Mouse (Mus musculus) megakaryocyte, embryonic 14.5 days (primary cell): ENCODE measurements around the gene Cdk14. TPM values are rescaled to one million over a fixed set of nuclear protein-coding genes. Genes with fewer than 3 reads are reported as not detected.
"Not testable (repeated sequence)": the region's sequence is repeated elsewhere in the genome, so short reads cannot be mapped to it uniquely, and the experiment has no call there.

Experiments used
- H3K27me3 ChIP-seq: replicated peaks from 2 replicates; pipeline ENCODE3; 2012; ENCODE audit warnings: inconsistent platforms
- H3K36me3 ChIP-seq: replicated peaks from 2 replicates; pipeline ENCODE3; 2012; ENCODE audit warnings: low read length, inconsistent platforms, mixed read lengths
- H3K4me1 ChIP-seq: 2 replicates; pipeline ENCODE4 v1.6.1; 2012; ENCODE audit warnings: inconsistent platforms
- H3K4me3 ChIP-seq: replicated peaks from 2 replicates; pipeline ENCODE3; 2012; ENCODE audit warnings: moderate library complexity, mild to moderate bottlenecking, inconsistent platforms
- H3K9me3 ChIP-seq: 2 replicates; pipeline ENCODE4 v1.6.1; 2012; ENCODE audit warnings: inconsistent platforms
- FLI1 ChIP-seq: IDR thresholded peaks from 2 replicates; pipeline ENCODE4 v1.6.1; 2012; ENCODE audit warnings: low read length, inconsistent platforms, mixed read lengths
- GATA1 ChIP-seq: IDR thresholded peaks from 3 replicates; pipeline ENCODE4 v1.6.1; 2012; ENCODE audit warnings: mixed read lengths, low read length, inconsistent platforms, borderline replicate concordance
- polyA plus RNA-seq: library from polyadenylated mRNA; stranded (reverse); fragments of >175 nt; gene quantifications from 2 replicates; pipeline ENCODE4 v1.2.3, GENCODE M21; 2012; ENCODE audit warnings: low replicate concordance; ENCODE audit not compliant: insufficient read depth

Cdk14 gene
- polyA plus RNA-seq, 1 experiment = 0.21 TPM

DNA sequence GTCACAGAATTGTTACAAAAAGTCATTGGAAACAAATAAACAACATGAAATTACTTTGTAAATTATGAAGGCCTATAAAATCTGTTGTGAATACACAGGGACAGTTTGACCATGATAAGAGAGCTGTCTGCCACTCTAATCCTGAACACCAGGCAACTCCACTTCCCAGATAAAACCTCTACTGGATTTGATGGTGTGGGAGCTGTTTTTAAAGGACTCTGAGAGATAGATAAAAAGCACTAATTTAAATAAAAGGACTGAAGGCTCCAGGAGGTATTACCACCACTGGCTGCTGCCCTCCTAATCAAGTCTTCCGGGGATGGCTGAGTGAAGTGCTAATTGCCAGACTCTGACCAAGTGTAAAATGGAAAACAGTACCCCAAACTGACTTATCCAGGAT, 66.2 kb downstream of the Cdk14 start:
- no peaks in the 10 kb centered on the region for H3K9me3 ChIP-seq
- H3K27me3 ChIP-seq = no peaks in the 10 kb centered on the region
- peaks cover 9% of the 10 kb centered on the region; the same call in 1 of the 2 replicates for H3K4me1 ChIP-seq
- TF ChIP-seq GATA1 (no peak), FLI1 (no peak)
- no peaks in the 10 kb centered on the region for H3K36me3 ChIP-seq
- no peak overlapping the region for H3K4me3 ChIP-seq

DNA sequence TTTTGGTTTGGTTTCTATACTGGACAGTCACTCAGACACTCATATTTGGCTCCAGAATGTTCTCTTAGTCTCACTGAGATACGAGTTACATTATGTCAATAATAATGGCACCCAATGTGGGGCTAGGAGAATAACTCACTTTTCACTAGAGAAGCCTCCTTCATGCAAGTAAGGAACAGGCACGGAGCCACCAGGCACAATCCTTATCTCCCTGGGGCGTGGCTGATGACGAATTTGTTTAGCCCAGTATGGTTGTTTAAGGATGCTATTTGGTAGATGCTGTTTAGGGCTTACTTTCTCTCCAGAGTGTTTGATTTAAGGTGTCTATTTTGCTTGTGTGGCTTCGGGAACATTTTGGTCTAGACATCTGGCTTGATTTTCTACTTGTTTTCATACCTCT, 75.5 kb downstream of the Cdk14 start:
- no peaks in the 10 kb centered on the region for H3K9me3 ChIP-seq
- TF ChIP-seq GATA1 = no peak
- no peak for TF ChIP-seq FLI1
- H3K27me3 ChIP-seq = no peaks in the 10 kb centered on the region
- peaks cover 7% of the 10 kb centered on the region; the same call in 1 of the 2 replicates for H3K4me1 ChIP-seq
- H3K36me3 ChIP-seq = no peaks in the 10 kb centered on the region
- no peak overlapping the region for H3K4me3 ChIP-seq

DNA sequence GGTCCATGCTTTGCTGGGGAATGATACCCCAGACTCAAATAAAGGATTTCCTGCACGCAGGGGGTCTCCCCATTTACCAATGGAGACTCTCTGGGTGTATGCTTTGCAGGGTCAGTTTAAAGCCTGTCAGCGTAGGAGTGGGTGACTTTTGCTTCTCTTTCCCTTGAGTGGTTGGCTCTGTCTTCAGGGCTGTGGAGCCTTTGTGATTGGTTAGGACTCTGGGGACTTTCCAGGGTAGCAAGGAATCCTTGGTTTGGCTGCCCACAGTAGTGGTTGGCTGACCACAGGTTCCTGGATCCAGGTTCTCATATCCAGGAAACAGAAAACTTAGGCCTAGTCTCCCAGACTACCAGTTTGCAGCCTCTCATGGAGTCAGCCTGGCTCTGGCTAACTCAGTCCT, 76.4 kb downstream of the Cdk14 start:
- Histone ChIP-seq H3K9me3 (no peaks in the 10 kb centered on the region), H3K36me3 (no peaks in the 10 kb centered on the region)

DNA sequence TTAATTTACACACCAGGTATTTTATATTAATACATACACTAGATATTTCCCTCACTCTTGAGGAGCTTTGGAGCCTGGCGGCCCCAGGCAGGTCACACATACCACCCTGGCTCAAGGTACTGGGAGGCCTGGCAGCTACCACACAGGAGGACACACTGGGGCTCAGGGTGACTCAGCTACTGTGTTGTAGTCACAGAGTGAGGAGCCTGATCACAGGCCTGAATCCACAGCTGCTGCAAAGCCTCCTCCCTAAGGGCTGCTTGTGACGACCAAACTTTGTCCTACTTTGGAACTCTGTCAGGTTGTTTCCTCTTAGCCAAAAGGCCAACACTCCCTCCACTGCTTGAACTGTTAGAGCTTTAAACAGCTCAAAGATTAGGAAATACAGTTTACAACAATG, 76.8 kb downstream of the Cdk14 start:
- Histone ChIP-seq H3K36me3 (no peaks in the 10 kb centered on the region), H3K4me1 (peaks cover 7% of the 10 kb centered on the region; the same call in 1 of the 2 replicates), H3K4me3 (no peak overlapping the region), H3K27me3 (no peaks in the 10 kb centered on the region), H3K9me3 (no peaks in the 10 kb centered on the region)
- TF ChIP-seq GATA1 = no peak
- TF ChIP-seq FLI1 = no peak

More for the DNA sequence above, 76.4 kb downstream of the Cdk14 start:
- Histone ChIP-seq H3K4me3 (no peak overlapping the region), H3K27me3 (no peaks in the 10 kb centered on the region), H3K4me1 (peaks cover 7% of the 10 kb centered on the region; the same call in 1 of the 2 replicates)
- TF ChIP-seq GATA1 (no peak), FLI1 (no peak)

DNA sequence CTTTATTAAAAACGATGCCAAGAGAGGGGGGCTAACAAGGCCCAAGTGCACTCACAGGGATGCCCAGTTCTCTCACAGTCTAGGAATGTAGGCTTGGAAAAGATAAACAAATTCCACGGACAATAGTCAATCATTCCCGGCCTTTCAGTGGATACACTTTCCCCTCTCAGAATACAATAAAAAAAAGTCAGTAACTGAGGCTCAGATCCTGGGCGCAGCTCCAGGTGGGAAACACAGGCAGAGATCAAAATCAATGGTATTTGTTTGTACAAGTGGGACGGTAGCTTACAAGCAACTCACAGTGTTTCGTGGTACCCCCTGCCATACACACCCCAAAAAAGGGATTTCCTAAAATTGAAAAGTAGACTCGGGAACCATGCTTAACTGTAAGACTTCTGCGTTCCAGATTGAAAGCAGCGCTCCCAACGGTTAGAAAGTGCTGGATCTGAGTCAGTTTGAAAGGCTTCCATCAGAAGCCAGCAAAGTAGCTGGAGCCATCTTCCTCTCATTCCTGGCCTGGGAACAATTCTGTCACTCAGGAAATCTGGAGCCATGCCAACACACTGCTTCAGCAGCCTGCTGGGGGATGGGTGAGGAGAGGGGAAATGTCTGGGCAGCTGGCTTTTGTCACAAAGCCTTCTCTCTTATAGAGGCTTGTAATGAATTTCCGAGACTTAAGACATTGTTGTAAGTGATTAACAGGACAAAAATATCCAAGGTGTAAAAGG, 77.5 kb downstream of the Cdk14 start:
- Histone ChIP-seq H3K9me3 (no peaks in the 10 kb centered on the region), H3K27me3 (no peaks in the 10 kb centered on the region), H3K4me1 (peaks cover 7% of the 10 kb centered on the region; the same call in 1 of the 2 replicates), H3K4me3 (no peak overlapping the region), H3K36me3 (no peaks in the 10 kb centered on the region)
- TF ChIP-seq FLI1 (no peak), GATA1 (no peak)

DNA sequence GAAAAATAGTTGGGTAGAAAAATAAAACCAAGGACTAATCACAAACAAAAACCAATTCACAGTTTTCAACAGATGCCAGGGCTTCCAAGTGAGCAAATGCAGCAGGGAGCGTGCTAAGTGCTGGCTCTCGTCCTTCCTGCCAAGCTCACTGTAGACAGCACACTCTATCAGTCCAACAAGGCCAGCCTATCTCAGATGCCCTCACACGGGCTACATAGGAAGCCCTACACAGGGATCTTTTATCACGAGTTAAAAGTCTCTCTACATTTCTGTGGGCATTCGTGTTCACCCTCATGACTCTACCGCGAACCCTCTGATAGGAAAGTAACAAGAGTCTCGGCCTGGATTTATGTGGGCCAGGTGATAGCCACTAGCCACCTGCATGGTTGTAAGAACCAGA, 78.5 kb downstream of the Cdk14 start:
- Histone ChIP-seq H3K4me3 (no peak overlapping the region), H3K27me3 (no peaks in the 10 kb centered on the region), H3K36me3 (no peaks in the 10 kb centered on the region), H3K9me3 (no peaks in the 10 kb centered on the region), H3K4me1 (peaks cover 7% of the 10 kb centered on the region; the same call in 1 of the 2 replicates)
- TF ChIP-seq GATA1 = no peak
- TF ChIP-seq FLI1 = no peak

DNA sequence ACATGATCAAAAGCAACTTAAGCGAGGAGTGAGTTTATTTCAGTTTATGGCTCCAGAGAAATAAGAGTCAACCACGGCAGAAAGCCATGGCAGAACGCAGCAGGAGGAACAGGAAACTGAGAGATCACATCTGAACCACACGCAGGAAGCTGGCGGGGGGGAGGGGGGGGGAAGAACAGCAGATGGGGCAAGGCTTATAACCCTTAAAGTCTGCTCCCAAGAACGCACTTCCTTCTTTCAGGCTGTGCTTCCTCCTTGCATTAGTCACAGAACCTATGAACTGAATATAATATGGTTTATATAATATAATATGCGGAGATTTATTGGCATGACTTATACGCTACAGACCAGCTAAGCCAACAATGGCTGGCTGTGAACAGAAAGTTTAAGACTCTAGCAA, 86.2 kb downstream of the Cdk14 start:
- Histone ChIP-seq H3K9me3 (no peaks in the 10 kb centered on the region; the same call in 1 of the 2 replicates), H3K4me3 (no peak overlapping the region), H3K27me3 (no peaks in the 10 kb centered on the region), H3K36me3 (peaks cover 3% of the 10 kb centered on the region), H3K4me1 (peaks cover 9% of the 10 kb centered on the region; the same call in 1 of the 2 replicates)
- TF ChIP-seq FLI1 = no peak
- no peak for TF ChIP-seq GATA1

DNA sequence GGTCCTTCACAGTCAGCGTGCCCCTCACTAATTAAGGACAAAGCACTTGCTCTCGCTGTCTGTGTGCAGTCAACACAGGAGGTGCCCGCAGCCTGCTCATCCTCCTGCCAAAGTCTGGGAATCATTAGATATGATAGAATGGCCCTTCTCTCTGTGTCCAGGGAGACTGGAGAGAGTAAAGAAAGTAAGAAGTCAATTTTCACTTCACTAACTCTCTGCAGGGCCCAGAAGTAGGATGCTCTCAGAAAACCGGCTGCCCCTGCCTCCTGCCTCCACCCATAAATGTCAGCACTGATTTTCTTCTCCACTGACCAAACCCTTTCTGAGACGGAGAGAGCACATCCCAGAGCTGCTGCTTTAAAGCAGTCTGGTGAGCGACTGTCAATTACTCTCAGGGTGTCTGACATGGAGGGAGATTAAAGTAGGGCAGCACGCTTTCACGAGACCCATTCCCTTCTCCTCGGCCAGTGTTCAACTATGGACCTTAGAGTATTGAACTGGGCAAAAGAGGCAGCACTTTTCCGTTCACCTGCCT, 89.1 kb downstream of the Cdk14 start:
- Histone ChIP-seq H3K36me3 (peaks cover 3% of the 10 kb centered on the region), H3K27me3 (no peaks in the 10 kb centered on the region), H3K4me1 (peaks cover 17% of the 10 kb centered on the region; the same call in 1 of the 2 replicates), H3K9me3 (no peaks in the 10 kb centered on the region; the same call in 1 of the 2 replicates), H3K4me3 (no peak overlapping the region)
- TF ChIP-seq GATA1 = no peak
- no peak for TF ChIP-seq FLI1

DNA sequence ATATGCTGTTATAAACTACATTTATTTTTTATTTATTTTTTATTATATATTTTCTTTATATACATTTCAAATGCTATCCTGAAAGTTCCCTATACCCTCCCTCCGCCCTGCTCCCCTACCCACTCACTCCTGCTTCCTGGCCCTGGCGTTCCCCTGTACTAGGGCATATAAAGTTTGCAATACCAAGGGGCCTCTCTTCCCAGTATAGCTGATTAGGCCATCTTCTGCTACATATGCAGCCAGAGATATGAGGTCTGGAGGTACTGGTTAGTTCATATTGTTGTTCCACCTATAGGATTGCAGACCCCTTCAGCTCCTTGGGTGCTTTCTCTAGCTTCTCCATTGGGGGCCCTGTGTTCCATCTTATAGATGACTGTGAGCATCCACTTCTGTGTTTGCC, 91.1 kb downstream of the Cdk14 start:
- not testable (repeated sequence) for H3K4me3 ChIP-seq, H3K27me3 ChIP-seq
- peaks cover 17% of the 10 kb centered on the region; the same call in 1 of the 2 replicates for H3K4me1 ChIP-seq

DNA sequence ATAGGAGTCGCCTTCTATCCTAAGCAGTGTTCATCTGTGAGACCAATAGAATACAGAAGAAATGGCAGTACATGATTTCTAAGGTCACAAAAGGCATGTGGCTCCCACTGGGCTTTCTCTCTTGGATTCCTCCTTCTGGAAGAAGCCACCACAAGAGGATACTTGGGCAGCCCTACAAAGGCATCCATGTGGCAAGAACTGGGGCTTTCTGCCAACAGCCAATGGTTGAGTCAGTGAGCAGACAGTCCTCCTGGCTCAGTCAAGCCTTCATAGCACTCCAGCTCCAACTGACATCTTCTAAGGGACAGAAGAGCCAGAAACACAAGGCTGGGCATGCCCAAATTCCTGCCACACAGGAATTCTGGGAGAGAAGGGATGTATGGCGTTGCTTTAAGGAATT, 93.4 kb downstream of the Cdk14 start:
- TF ChIP-seq GATA1 = no peak
- TF ChIP-seq FLI1 = no peak

More for the DNA sequence above, 91.1 kb downstream of the Cdk14 start:
- not testable (repeated sequence) for H3K9me3 ChIP-seq, H3K36me3 ChIP-seq

More for the DNA sequence above, 93.4 kb downstream of the Cdk14 start:
- Histone ChIP-seq H3K36me3 (no peaks in the 10 kb centered on the region), H3K27me3 (no peaks in the 10 kb centered on the region), H3K4me3 (no peak overlapping the region), H3K4me1 (peaks cover 8% of the 10 kb centered on the region; the same call in 1 of the 2 replicates), H3K9me3 (0 out of 2 replicates have a peak, but pooled peaks cover 3% of the 10 kb centered on the region)
